Mouse (Mus musculus): ENCODE measurements around the gene Ddx43. TPM values are rescaled to one million over a fixed set of nuclear protein-coding genes. Genes with fewer than 3 reads are reported as not detected.

Ddx43 gene
- polyA plus RNA-seq, 1 experiment = not detected

DNA sequence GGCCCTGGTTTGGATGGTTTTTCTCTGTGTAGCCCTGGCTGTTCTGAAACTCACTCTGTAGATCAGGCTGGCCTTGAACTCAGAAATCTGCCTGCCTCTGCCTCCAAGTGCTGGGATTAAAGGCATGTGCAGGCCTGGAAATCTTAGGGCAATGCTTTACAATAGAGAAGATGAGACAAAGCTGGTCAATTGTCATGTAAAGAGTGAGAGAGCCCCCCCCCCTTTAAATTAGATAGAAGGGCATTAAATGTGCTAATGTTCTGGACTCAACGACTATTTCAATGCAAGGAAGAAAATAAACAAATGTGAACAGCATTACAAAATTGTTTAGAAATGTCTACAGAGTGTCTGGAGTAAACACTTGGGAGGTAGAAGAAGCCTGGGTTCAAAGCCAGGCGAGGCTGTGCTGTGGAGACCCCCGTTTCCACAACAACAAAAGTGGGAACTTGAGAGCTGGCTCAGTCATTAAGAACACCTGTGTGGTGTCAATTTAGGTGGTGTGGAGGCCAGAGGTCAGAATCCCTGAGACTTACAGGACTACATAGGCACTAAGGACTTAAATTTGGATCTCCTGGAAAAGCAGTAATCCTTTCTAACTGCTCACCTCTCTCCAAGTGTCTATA is 26.8 kb upstream of the Ddx43 start:
- Histone ChIP-seq H3K36me3 (ENCODE audit: control insufficient read depth, insufficient read depth) (no peaks in the 10 kb centered on the region), H3K79me2 (ENCODE audit: control insufficient read depth, insufficient read depth) (no peaks in the 10 kb centered on the region), H3K4me2 (ENCODE audit: low read depth) (no peak overlapping the region), H3K4me3 (no peak overlapping the region), H3K27me3 (ENCODE audit: control insufficient read depth, insufficient read depth, insufficient read length) (no peaks in the 10 kb centered on the region), H3ac (ENCODE audit: control insufficient read depth, insufficient read length) (no peak overlapping the region)
- TF ChIP-seq POLR2AphosphoS2 (IDR thresholded peaks at IDR 0.05; ENCODE audit: insufficient read length, low read depth) = no peak

GRCm38 (mm10) chr9:78369349-78369748 is 26.2 kb upstream of the Ddx43 start:
- Histone ChIP-seq H3K36me3 (ENCODE audit: control insufficient read depth, insufficient read depth) (no peaks in the 10 kb centered on the region), H3K4me3 (no peak overlapping the region), H3ac (ENCODE audit: control insufficient read depth, insufficient read length) (no peak overlapping the region), H3K4me2 (ENCODE audit: low read depth) (no peak overlapping the region), H3K27me3 (ENCODE audit: control insufficient read depth, insufficient read depth, insufficient read length) (no peaks in the 10 kb centered on the region), H3K79me2 (ENCODE audit: control insufficient read depth, insufficient read depth) (no peaks in the 10 kb centered on the region)
- TF ChIP-seq SRF (IDR thresholded peaks at IDR 0.05; ENCODE audit: control insufficient read depth, insufficient read length, low read depth) (no peak), MYOD1 (IDR thresholded peaks at IDR 0.05; ENCODE audit: control insufficient read depth in 1 of 3, insufficient read length in 2 of 3, low read depth in 2 of 3) (no peak), CEBPB (IDR thresholded peaks at IDR 0.05; ENCODE audit: insufficient read depth, poor library complexity, severe bottlenecking) (no peak), USF1 (IDR thresholded peaks at IDR 0.05; ENCODE audit: low read depth) (no peak), POLR2AphosphoS2 (IDR thresholded peaks at IDR 0.05; ENCODE audit: insufficient read length, low read depth) (no peak), POLR2A (IDR thresholded peaks at IDR 0.05; ENCODE audit: insufficient read length, low read depth) (no peak), MYOG (IDR thresholded peaks at IDR 0.05; ENCODE audit: control insufficient read depth in 1 of 3, insufficient read depth in 1 of 3, insufficient read length in 2 of 3, low read depth in 2 of 3) (no peak), E2F4 (IDR thresholded peaks at IDR 0.05; ENCODE audit: insufficient read depth) (no peak), TCF3 (IDR thresholded peaks at IDR 0.05; ENCODE audit: insufficient read length, low read depth) (no peak), REST (IDR thresholded peaks at IDR 0.05; ENCODE audit: insufficient read depth, insufficient read length) (no peak), MAX (IDR thresholded peaks at IDR 0.05; ENCODE audit: low read depth) (no peak)

DNA sequence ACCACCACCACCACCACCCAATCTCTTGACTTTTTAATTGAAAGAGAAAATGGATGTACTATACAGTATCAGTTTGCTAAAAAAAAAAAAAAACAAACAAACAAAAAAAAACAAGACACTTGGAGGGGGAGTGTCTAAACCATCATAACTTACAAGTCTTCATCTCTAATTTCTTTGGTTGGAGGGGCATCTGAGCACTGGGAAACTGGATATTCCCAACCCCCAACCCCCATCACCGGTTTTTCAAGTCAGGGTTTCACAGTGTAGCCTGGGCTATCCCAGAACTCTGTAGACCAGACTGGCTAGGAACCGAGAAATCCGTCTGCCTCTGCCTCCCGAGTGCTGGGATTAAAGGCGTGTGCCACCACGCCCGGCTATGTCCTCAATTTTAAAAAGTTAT is 25.8 kb upstream of the Ddx43 start:
- Histone ChIP-seq H3K79me2 (ENCODE audit: control insufficient read depth, insufficient read depth) (no peaks in the 10 kb centered on the region), H3K4me2 (ENCODE audit: low read depth) (no peak overlapping the region), H3K36me3 (ENCODE audit: control insufficient read depth, insufficient read depth) (no peaks in the 10 kb centered on the region), H3K4me3 (no peak overlapping the region), H3ac (ENCODE audit: control insufficient read depth, insufficient read length) (no peak overlapping the region), H3K27me3 (ENCODE audit: control insufficient read depth, insufficient read depth, insufficient read length) (no peaks in the 10 kb centered on the region)
- TF ChIP-seq POLR2AphosphoS2 (IDR thresholded peaks at IDR 0.05; ENCODE audit: insufficient read length, low read depth) (no peak), E2F4 (IDR thresholded peaks at IDR 0.05; ENCODE audit: insufficient read depth) (no peak), MYOG (IDR thresholded peaks at IDR 0.05; ENCODE audit: control insufficient read depth in 1 of 3, insufficient read depth in 1 of 3, insufficient read length in 2 of 3, low read depth in 2 of 3) (no peak), USF1 (IDR thresholded peaks at IDR 0.05; ENCODE audit: low read depth) (no peak), SRF (IDR thresholded peaks at IDR 0.05; ENCODE audit: control insufficient read depth, insufficient read length, low read depth) (no peak), MAX (IDR thresholded peaks at IDR 0.05; ENCODE audit: low read depth) (no peak)

- no peaks in the 10 kb centered on the region for H3K36me3 ChIP-seq (ENCODE audit: control insufficient read depth, insufficient read depth)
- TF ChIP-seq CEBPB (IDR thresholded peaks at IDR 0.05; ENCODE audit: insufficient read depth, poor library complexity, severe bottlenecking) (no peak), MYOD1 (IDR thresholded peaks at IDR 0.05; ENCODE audit: control insufficient read depth in 1 of 3, insufficient read length in 2 of 3, low read depth in 2 of 3) (no peak), TCF12 (IDR thresholded peaks at IDR 0.05; ENCODE audit: insufficient read depth, poor library complexity, severe bottlenecking) (no peak), USF1 (IDR thresholded peaks at IDR 0.05; ENCODE audit: low read depth) (no peak), MAX (IDR thresholded peaks at IDR 0.05; ENCODE audit: low read depth) (no peak), TCF3 (IDR thresholded peaks at IDR 0.05; ENCODE audit: insufficient read length, low read depth) (no peak), MYOG (IDR thresholded peaks at IDR 0.05; ENCODE audit: control insufficient read depth in 1 of 3, insufficient read depth in 1 of 3, insufficient read length in 2 of 3, low read depth in 2 of 3) (no peak), POLR2AphosphoS2 (IDR thresholded peaks at IDR 0.05; ENCODE audit: insufficient read length, low read depth) (no peak), SRF (IDR thresholded peaks at IDR 0.05; ENCODE audit: control insufficient read depth, insufficient read length, low read depth) (no peak), POLR2A (IDR thresholded peaks at IDR 0.05; ENCODE audit: insufficient read length, low read depth) (no peak), E2F4 (IDR thresholded peaks at IDR 0.05; ENCODE audit: insufficient read depth) (no peak), REST (IDR thresholded peaks at IDR 0.05; ENCODE audit: insufficient read depth, insufficient read length) (no peak)
Observed at GRCm38 (mm10) chr9:78371441-78371840, 24.1 kb upstream of the Ddx43 start.

GRCm38 (mm10) chr9:78372827-78373504 is 22.6 kb upstream of the Ddx43 start:
- Histone ChIP-seq H3K27me3 (ENCODE audit: control insufficient read depth, insufficient read depth, insufficient read length) (no peaks in the 10 kb centered on the region), H3ac (ENCODE audit: control insufficient read depth, insufficient read length) (no peak overlapping the region), H3K4me3 (no peak overlapping the region), H3K4me2 (ENCODE audit: low read depth) (no peak overlapping the region), H3K79me2 (ENCODE audit: control insufficient read depth, insufficient read depth) (no peaks in the 10 kb centered on the region), H3K36me3 (ENCODE audit: control insufficient read depth, insufficient read depth) (no peaks in the 10 kb centered on the region)
- TF ChIP-seq E2F4 (IDR thresholded peaks at IDR 0.05; ENCODE audit: insufficient read depth) = no peak
- TF ChIP-seq MAX (IDR thresholded peaks at IDR 0.05; ENCODE audit: low read depth) = no peak
- no peak for TF ChIP-seq CEBPB (IDR thresholded peaks at IDR 0.05; ENCODE audit: insufficient read depth, poor library complexity, severe bottlenecking)
- TF ChIP-seq TCF3 (IDR thresholded peaks at IDR 0.05; ENCODE audit: insufficient read length, low read depth) = no peak
- no peak for TF ChIP-seq POLR2A (IDR thresholded peaks at IDR 0.05; ENCODE audit: insufficient read length, low read depth)
- TF ChIP-seq REST (IDR thresholded peaks at IDR 0.05; ENCODE audit: insufficient read depth, insufficient read length) = no peak
- no peak for TF ChIP-seq SRF (IDR thresholded peaks at IDR 0.05; ENCODE audit: control insufficient read depth, insufficient read length, low read depth)
- no peak for TF ChIP-seq MYOD1 (IDR thresholded peaks at IDR 0.05; ENCODE audit: control insufficient read depth in 1 of 3, insufficient read length in 2 of 3, low read depth in 2 of 3)
- TF ChIP-seq POLR2AphosphoS2 (IDR thresholded peaks at IDR 0.05; ENCODE audit: insufficient read length, low read depth) = no peak
- no peak for TF ChIP-seq USF1 (IDR thresholded peaks at IDR 0.05; ENCODE audit: low read depth)
- TF ChIP-seq TCF12 (IDR thresholded peaks at IDR 0.05; ENCODE audit: insufficient read depth, poor library complexity, severe bottlenecking) = no peak
- no peak for TF ChIP-seq MYOG (IDR thresholded peaks at IDR 0.05; ENCODE audit: control insufficient read depth in 1 of 3, insufficient read depth in 1 of 3, insufficient read length in 2 of 3, low read depth in 2 of 3)

More at GRCm38 (mm10) chr9:78371441-78371840, 24.1 kb upstream of the Ddx43 start:
- Histone ChIP-seq H3K4me3 (no peak overlapping the region), H3ac (ENCODE audit: control insufficient read depth, insufficient read length) (no peak overlapping the region), H3K27me3 (ENCODE audit: control insufficient read depth, insufficient read depth, insufficient read length) (no peaks in the 10 kb centered on the region), H3K79me2 (ENCODE audit: control insufficient read depth, insufficient read depth) (no peaks in the 10 kb centered on the region), H3K4me2 (ENCODE audit: low read depth) (no peak overlapping the region)

Measured in myocyte (in vitro differentiated cells).